Comparison of ENCODE assay signal across 17 mouse cellular contexts in genomic region chr9:120315171-120315570, GRCm38 (mm10). TPM values are rescaled to one million over a fixed set of nuclear protein-coding genes. Genes with fewer than 3 reads are reported as not detected.
"Had no signal": no experiment of that assay in that cellular context is flagged by ENCODE, and none has a peak within 500 bp of the region (broad histone marks: within the 10 kb centered on the region; RNA-seq: fewer than 3 reads in every experiment).

No protein-coding gene starts in this region.

- H3K36me3 ChIP-seq: neural tube, embryonic 12.5 days; neural tube, embryonic 13.5 days; neural tube, embryonic 15.5 days; stomach, embryonic 15.5 days had no signal

- H3K27me3 ChIP-seq: neural tube, embryonic 13.5 days; neural tube, embryonic 15.5 days; stomach, embryonic 15.5 days had no signal

- H3K9me3 ChIP-seq: neural tube, embryonic 12.5 days; neural tube, embryonic 15.5 days; stomach, embryonic 15.5 days had no signal

- H3K4me1 ChIP-seq: neural tube, embryonic 12.5 days; neural tube, embryonic 13.5 days; neural tube, embryonic 15.5 days; stomach, embryonic 15.5 days had no signal

- H3K27ac ChIP-seq: neural tube, embryonic 12.5 days; neural tube, embryonic 13.5 days; neural tube, embryonic 15.5 days; stomach, embryonic 15.5 days; stomach, postnatal 0 days had no signal

- H3K4me3 ChIP-seq: neural tube, embryonic 12.5 days; neural tube, embryonic 13.5 days; neural tube, embryonic 15.5 days; stomach, embryonic 15.5 days had no signal

- H3K9ac ChIP-seq: neural tube, embryonic 12.5 days; neural tube, embryonic 13.5 days; neural tube, embryonic 15.5 days; stomach, embryonic 15.5 days had no signal

- H3K4me2 ChIP-seq: neural tube, embryonic 12.5 days; neural tube, embryonic 13.5 days; neural tube, embryonic 15.5 days; stomach, embryonic 15.5 days had no signal

- DNase-seq: right cerebral cortex, adult 18-20 months; right cerebral cortex, postnatal 14 days; right cerebral cortex, postnatal 25 days; right cerebral cortex, postnatal 4 days; spleen, adult 18-20 months; thymus, adult 18-20 months; thymus, adult 2 months; thymus, postnatal 14 days; thymus, postnatal 25 days; thymus, postnatal 36 days; thymus, postnatal 4 days had no signal

RNA-seq across cellular contexts. Expression of gene Myrip, which starts 13.9 kb away (rescaled TPM):
- total RNA-seq: neutrophil, adult 5-6 weeks had no signal
